Mouse (Mus musculus): ENCODE results near the gene Immp2l. TPM values are rescaled to one million over a fixed set of nuclear protein-coding genes. Genes with fewer than 3 reads are reported as not detected.

Immp2l gene
- total RNA-seq, 1 experiment: 11.4 TPM

- DNase-seq (ENCODE audit: low read depth, low spot score): no peak
- H3K4me3 ChIP-seq (ENCODE audit: insufficient read depth in 1 of 2, low read depth in 1 of 2, low read length in 2 of 2, poor library complexity in 1 of 2, severe bottlenecking in 1 of 2): no peak overlapping the region
- TF ChIP-seq HCFC1 (IDR thresholded peaks at IDR 0.05; ENCODE audit: borderline replicate concordance, insufficient read depth, low read length) (no peak), MAFK (IDR thresholded peaks at IDR 0.05; ENCODE audit: insufficient read depth, low read depth, low read length) (no peak), ZNF384 (IDR thresholded peaks at IDR 0.05; ENCODE audit: low read depth, low read length) (no peak), CHD2 (IDR thresholded peaks at IDR 0.05; ENCODE audit: low read depth, low read length) (no peak), ZC3H11A (IDR thresholded peaks at IDR 0.05; ENCODE audit: borderline replicate concordance, low read depth, low read length) (no peak)
- H3K36me3 ChIP-seq (ENCODE audit: control insufficient read depth, insufficient read depth, low read length, poor library complexity, severe bottlenecking): no peaks in the 10 kb centered on the region
- in situ Hi-C loops (cut with MboI; ENCODE audit: low sequenced_read_pairs in 2 of 2, unreplicated experiment in 2 of 2): no loop called here
- no peak overlapping the region for H3K9ac ChIP-seq (ENCODE audit: insufficient read depth, low read depth, low read length, poor library complexity, severe bottlenecking)
- no peaks in the 10 kb centered on the region for H3K4me1 ChIP-seq (ENCODE audit: control insufficient read depth in 2 of 2, insufficient read depth in 2 of 2, low read length in 2 of 2, poor library complexity in 1 of 2)
- no peaks in the 10 kb centered on the region for H3K9me3 ChIP-seq (ENCODE audit: control insufficient read depth, insufficient read depth, low read depth, low read length)
- no peak overlapping the region for H3K27ac ChIP-seq (ENCODE audit: insufficient read depth, low read depth, low read length, poor library complexity, severe bottlenecking)
Observed at GRCm38 (mm10) chr12:41829517-41829916, 805.6 kb downstream of the Immp2l start.

DNA sequence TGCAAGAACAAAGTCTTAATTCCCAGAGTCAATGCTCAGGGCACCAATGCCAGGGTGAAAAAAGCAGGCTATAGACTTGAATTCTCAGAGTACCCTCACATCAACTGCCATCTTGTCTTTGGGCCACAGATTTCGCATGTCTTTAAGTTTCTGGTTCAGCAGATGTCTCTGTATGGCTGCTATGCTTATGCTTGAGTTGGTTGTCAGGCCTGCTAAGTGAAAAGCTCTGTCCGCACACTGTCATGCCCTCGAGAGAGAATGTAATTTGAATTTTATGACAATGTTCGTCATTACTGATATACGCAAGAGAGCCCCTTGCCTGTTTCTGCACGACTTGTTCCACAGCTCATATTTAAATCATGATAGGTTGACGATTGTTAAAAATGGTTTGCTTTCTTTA, 807.8 kb downstream of the Immp2l start:
- H3K9ac ChIP-seq (ENCODE audit: insufficient read depth, low read depth, low read length, poor library complexity, severe bottlenecking): no peak overlapping the region
- no peak for DNase-seq (ENCODE audit: low read depth, low spot score)
- H3K4me1 ChIP-seq (ENCODE audit: control insufficient read depth in 2 of 2, insufficient read depth in 2 of 2, low read length in 2 of 2, poor library complexity in 1 of 2): no peaks in the 10 kb centered on the region
- in situ Hi-C loops (cut with MboI; ENCODE audit: low sequenced_read_pairs in 2 of 2, unreplicated experiment in 2 of 2): no loop called here
- no peak for TF ChIP-seq MAFK (IDR thresholded peaks at IDR 0.05; ENCODE audit: insufficient read depth, low read depth, low read length)
- TF ChIP-seq ZC3H11A (IDR thresholded peaks at IDR 0.05; ENCODE audit: borderline replicate concordance, low read depth, low read length): no peak
- TF ChIP-seq CHD2 (IDR thresholded peaks at IDR 0.05; ENCODE audit: low read depth, low read length): no peak
- no peak for TF ChIP-seq HCFC1 (IDR thresholded peaks at IDR 0.05; ENCODE audit: borderline replicate concordance, insufficient read depth, low read length)
- no peak for TF ChIP-seq ZNF384 (IDR thresholded peaks at IDR 0.05; ENCODE audit: low read depth, low read length)
- no peak overlapping the region for H3K27ac ChIP-seq (ENCODE audit: insufficient read depth, low read depth, low read length, poor library complexity, severe bottlenecking)
- H3K4me3 ChIP-seq (ENCODE audit: insufficient read depth in 1 of 2, low read depth in 1 of 2, low read length in 2 of 2, poor library complexity in 1 of 2, severe bottlenecking in 1 of 2): no peak overlapping the region
- no peaks in the 10 kb centered on the region for H3K36me3 ChIP-seq (ENCODE audit: control insufficient read depth, insufficient read depth, low read length, poor library complexity, severe bottlenecking)
- no peaks in the 10 kb centered on the region for H3K9me3 ChIP-seq (ENCODE audit: control insufficient read depth, insufficient read depth, low read depth, low read length)

- Histone ChIP-seq H3K9me3 (ENCODE audit: control insufficient read depth, insufficient read depth, low read depth, low read length) (no peaks in the 10 kb centered on the region), H3K9ac (ENCODE audit: insufficient read depth, low read depth, low read length, poor library complexity, severe bottlenecking) (no peak overlapping the region), H3K27ac (ENCODE audit: insufficient read depth, low read depth, low read length, poor library complexity, severe bottlenecking) (no peak overlapping the region), H3K4me1 (ENCODE audit: control insufficient read depth in 2 of 2, insufficient read depth in 2 of 2, low read length in 2 of 2, poor library complexity in 1 of 2) (no peaks in the 10 kb centered on the region), H3K36me3 (ENCODE audit: control insufficient read depth, insufficient read depth, low read length, poor library complexity, severe bottlenecking) (no peaks in the 10 kb centered on the region), H3K4me3 (ENCODE audit: insufficient read depth in 1 of 2, low read depth in 1 of 2, low read length in 2 of 2, poor library complexity in 1 of 2, severe bottlenecking in 1 of 2) (no peak overlapping the region)
- in situ Hi-C loops (cut with MboI; ENCODE audit: low sequenced_read_pairs in 2 of 2, unreplicated experiment in 2 of 2): no loop called here
- TF ChIP-seq ZNF384 (IDR thresholded peaks at IDR 0.05; ENCODE audit: low read depth, low read length): no peak
- no peak for TF ChIP-seq MAFK (IDR thresholded peaks at IDR 0.05; ENCODE audit: insufficient read depth, low read depth, low read length)
- TF ChIP-seq HCFC1 (IDR thresholded peaks at IDR 0.05; ENCODE audit: borderline replicate concordance, insufficient read depth, low read length): no peak
- no peak for TF ChIP-seq ZC3H11A (IDR thresholded peaks at IDR 0.05; ENCODE audit: borderline replicate concordance, low read depth, low read length)
- no peak for TF ChIP-seq CHD2 (IDR thresholded peaks at IDR 0.05; ENCODE audit: low read depth, low read length)
- no peak for DNase-seq (ENCODE audit: low read depth, low spot score)
Observed at GRCm38 (mm10) chr12:41834646-41835045, 810.8 kb downstream of the Immp2l start.

DNA sequence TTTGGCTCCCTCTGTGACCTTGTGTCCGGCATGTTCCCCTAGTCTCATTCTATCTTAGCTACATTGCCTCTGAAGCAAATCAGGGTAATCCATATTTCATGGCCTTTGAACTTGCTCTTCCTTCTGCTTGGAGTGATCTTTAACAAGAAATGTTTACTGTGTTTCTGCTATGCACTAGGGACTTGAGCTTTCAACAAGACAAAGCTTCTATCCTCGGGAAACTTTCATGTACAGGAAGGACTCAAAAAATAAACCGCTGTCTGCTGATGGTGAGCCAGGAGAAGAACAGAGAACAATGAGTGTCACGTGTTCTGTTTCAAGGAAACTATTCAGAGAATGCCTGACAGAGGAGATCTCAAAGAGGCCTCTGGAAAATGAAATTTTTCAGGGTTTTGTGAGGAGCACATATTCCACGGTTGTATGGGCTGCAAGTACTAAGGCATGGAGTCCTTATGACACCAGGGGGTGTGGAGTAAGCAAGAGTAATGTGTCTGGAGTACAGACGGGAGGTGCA, 814.5 kb downstream of the Immp2l start:
- no peak for TF ChIP-seq HCFC1 (IDR thresholded peaks at IDR 0.05; ENCODE audit: borderline replicate concordance, insufficient read depth, low read length)
- DNase-seq (ENCODE audit: low read depth, low spot score): no peak
- Histone ChIP-seq H3K4me1 (ENCODE audit: control insufficient read depth in 2 of 2, insufficient read depth in 2 of 2, low read length in 2 of 2, poor library complexity in 1 of 2) (no peaks in the 10 kb centered on the region), H3K36me3 (ENCODE audit: control insufficient read depth, insufficient read depth, low read length, poor library complexity, severe bottlenecking) (no peaks in the 10 kb centered on the region), H3K9me3 (ENCODE audit: control insufficient read depth, insufficient read depth, low read depth, low read length) (no peaks in the 10 kb centered on the region), H3K9ac (ENCODE audit: insufficient read depth, low read depth, low read length, poor library complexity, severe bottlenecking) (no peak overlapping the region), H3K27ac (ENCODE audit: insufficient read depth, low read depth, low read length, poor library complexity, severe bottlenecking) (no peak overlapping the region), H3K4me3 (ENCODE audit: insufficient read depth in 1 of 2, low read depth in 1 of 2, low read length in 2 of 2, poor library complexity in 1 of 2, severe bottlenecking in 1 of 2) (no peak overlapping the region)
- in situ Hi-C loops (cut with MboI; ENCODE audit: low sequenced_read_pairs in 2 of 2, unreplicated experiment in 2 of 2): no loop called here

DNA sequence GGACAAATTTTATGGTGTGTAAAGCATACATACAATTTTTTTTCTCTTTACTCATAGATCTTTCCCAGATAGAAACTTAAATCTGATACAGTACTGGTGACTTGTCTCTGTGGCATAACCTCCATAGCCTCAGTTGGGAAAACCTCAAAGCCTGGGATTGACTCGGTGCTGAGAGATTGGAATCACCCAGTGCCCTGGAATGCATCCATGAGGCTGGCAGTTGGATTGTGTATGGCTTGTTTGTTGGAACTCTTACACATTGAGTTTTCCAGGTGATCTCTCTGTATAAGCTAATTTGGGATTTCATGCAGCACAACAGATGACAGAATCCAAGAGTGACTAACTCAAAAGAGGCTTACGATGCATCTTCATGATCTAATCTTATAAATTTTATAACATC, 815.4 kb downstream of the Immp2l start:
- Histone ChIP-seq H3K4me1 (ENCODE audit: control insufficient read depth in 2 of 2, insufficient read depth in 2 of 2, low read length in 2 of 2, poor library complexity in 1 of 2) (no peaks in the 10 kb centered on the region), H3K4me3 (ENCODE audit: insufficient read depth in 1 of 2, low read depth in 1 of 2, low read length in 2 of 2, poor library complexity in 1 of 2, severe bottlenecking in 1 of 2) (no peak overlapping the region), H3K9me3 (ENCODE audit: control insufficient read depth, insufficient read depth, low read depth, low read length) (no peaks in the 10 kb centered on the region), H3K36me3 (ENCODE audit: control insufficient read depth, insufficient read depth, low read length, poor library complexity, severe bottlenecking) (no peaks in the 10 kb centered on the region), H3K27ac (ENCODE audit: insufficient read depth, low read depth, low read length, poor library complexity, severe bottlenecking) (no peak overlapping the region), H3K9ac (ENCODE audit: insufficient read depth, low read depth, low read length, poor library complexity, severe bottlenecking) (no peak overlapping the region)
- no peak for TF ChIP-seq ZC3H11A (IDR thresholded peaks at IDR 0.05; ENCODE audit: borderline replicate concordance, low read depth, low read length)
- TF ChIP-seq MAFK (IDR thresholded peaks at IDR 0.05; ENCODE audit: insufficient read depth, low read depth, low read length): no peak
- no peak for TF ChIP-seq HCFC1 (IDR thresholded peaks at IDR 0.05; ENCODE audit: borderline replicate concordance, insufficient read depth, low read length)
- in situ Hi-C loops (cut with MboI; ENCODE audit: low sequenced_read_pairs in 2 of 2, unreplicated experiment in 2 of 2): no loop called here
- DNase-seq (ENCODE audit: low read depth, low spot score): no peak

Data from ES-E14 (cell line).